25 mouse cellular contexts compared by ENCODE assay signal in genomic region chr1:152786953-152787352, GRCm38 (mm10). TPM values are rescaled to one million over a fixed set of nuclear protein-coding genes. Genes with fewer than 3 reads are reported as not detected.
A peak's percentile ranks its signal among the peaks of the same experiment; 100 is the strongest.
DNase-seq lines count a peak whose midpoint lies in the region; ATAC-seq and TF ChIP-seq lines count a peak whose summit lies in the region.
"Had no signal": no experiment of that assay in that cellular context is flagged by ENCODE, and none has a peak within 500 bp of the region (broad histone marks: within the 10 kb centered on the region; RNA-seq: fewer than 3 reads in every experiment).

No protein-coding gene starts in this region.

- no peaks in the 10 kb centered on the region for H3K27me3 ChIP-seq in liver, embryonic 11.5 days (replicated peaks; ENCODE audit: control insufficient read depth, insufficient read depth, low read length)
- H3K27me3 ChIP-seq in midbrain, postnatal 0 days (ENCODE audit: insufficient read depth, low read length) = no peaks in the 10 kb centered on the region
- H3K27me3 ChIP-seq: forebrain, embryonic 13.5 days; hindbrain, embryonic 13.5 days had no signal

- no peaks in the 10 kb centered on the region for H3K36me3 ChIP-seq in liver, embryonic 11.5 days (ENCODE audit: control insufficient read depth, insufficient read depth, low read length)
- H3K36me3 ChIP-seq in midbrain, postnatal 0 days (ENCODE audit: insufficient read depth, low read length) = no peaks in the 10 kb centered on the region
- H3K36me3 ChIP-seq: embryonic facial prominence, embryonic 10.5 days; heart, embryonic 10.5 days; hindbrain, embryonic 13.5 days had no signal

- ATAC-seq in liver, embryonic 11.5 days (replicated peaks; ENCODE audit: low FRiP score) = no peak
- ATAC-seq in megakaryocyte progenitor cell, adult 5-6 weeks (replicated peaks; ENCODE audit: poor library complexity) = peak; percentile 77
- no peak for ATAC-seq in midbrain, postnatal 0 days (ENCODE audit: low FRiP score)
- ATAC-seq: forebrain, embryonic 13.5 days; forebrain, postnatal 0 days; hindbrain, postnatal 0 days had no signal

- H3K4me1 ChIP-seq in liver, embryonic 11.5 days (replicated peaks; ENCODE audit: control insufficient read depth, insufficient read depth, low read length) = peaks cover 8% of the 10 kb centered on the region
- H3K4me1 ChIP-seq in bone marrow, adult 2 months (ENCODE audit: control insufficient read depth, insufficient read depth, low read length) = peaks cover 2% of the 10 kb centered on the region; the same call in 1 of the 2 replicates
- H3K4me1 ChIP-seq in midbrain, postnatal 0 days (ENCODE audit: insufficient read depth, low read length) = no peaks in the 10 kb centered on the region

- no peak overlapping the region for H3K9ac ChIP-seq in liver, embryonic 11.5 days (ENCODE audit: low read depth, low read length)
- no peak overlapping the region for H3K9ac ChIP-seq in midbrain, postnatal 0 days (replicated peaks; ENCODE audit: low read length, poor library complexity, severe bottlenecking)
- H3K9ac ChIP-seq: forebrain, embryonic 13.5 days; forebrain, postnatal 0 days; hindbrain, embryonic 13.5 days had no signal

- DNase-seq in liver, embryonic 11.5 days (ENCODE audit: low spot score) = peak; percentile 21
- DNase-seq in liver = no peak
- DNase-seq in lung, postnatal 36 days = peak; percentile 45
- DNase-seq in lung, postnatal 14 days = no peak
- no peak for DNase-seq in frontal cortex, postnatal 25 days (ENCODE audit: low spot score in 2 of 2)
- DNase-seq in midbrain, postnatal 0 days (ENCODE audit: low spot score) = no peak
- DNase-seq: adrenal gland, adult 8-10 months; cerebellum, adult 2 months; cerebellum, postnatal 10 days; forebrain, postnatal 0 days; gastrocnemius, adult 2 months; gastrocnemius, postnatal 25 days; heart, adult 18-20 months; heart, postnatal 10 days had no signal

- no peak overlapping the region for H3K27ac ChIP-seq in liver, embryonic 11.5 days (ENCODE audit: low read depth, low read length)
- H3K27ac ChIP-seq in bone marrow, adult 2 months (ENCODE audit: control insufficient read depth, insufficient read depth, low read depth, low read length, poor library complexity) = peak overlapping the region; percentile 82; the same call in 1 of the 2 replicates
- H3K27ac ChIP-seq in midbrain, postnatal 0 days (ENCODE audit: low read depth, low read length) = no peak overlapping the region
- H3K27ac ChIP-seq: forebrain, embryonic 13.5 days; gastrocnemius, adult 2 months; heart, embryonic 10.5 days; hindbrain, embryonic 13.5 days; hindbrain, postnatal 0 days had no signal

- H3K4me2 ChIP-seq in liver, embryonic 11.5 days = no peak overlapping the region
- no peak overlapping the region for H3K4me2 ChIP-seq in midbrain, postnatal 0 days (ENCODE audit: low read depth, low read length, poor library complexity, severe bottlenecking)
- H3K4me2 ChIP-seq: forebrain, embryonic 13.5 days; hindbrain, embryonic 13.5 days had no signal

- H3K9me3 ChIP-seq in liver, embryonic 11.5 days (ENCODE audit: control insufficient read depth, low read length) = no peaks in the 10 kb centered on the region
- H3K9me3 ChIP-seq in midbrain, postnatal 0 days (ENCODE audit: low read length) = no peaks in the 10 kb centered on the region
- H3K9me3 ChIP-seq: embryonic facial prominence, embryonic 10.5 days; forebrain, embryonic 13.5 days; heart, embryonic 10.5 days; hindbrain, embryonic 13.5 days had no signal

- WGBS in liver, embryonic 11.5 days = 73% methylated on average over 4 of the region's 4 CpGs
- 39% methylated on average over 4 of the region's 4 CpGs for WGBS in bone marrow, adult 2 months
- 95% methylated on average over 4 of the region's 4 CpGs for WGBS in midbrain, postnatal 0 days

- TF ChIP-seq POLR2A in bone marrow, adult 2 months (IDR thresholded peaks at IDR 0.05; ENCODE audit: borderline replicate concordance, control insufficient read depth, low read depth, low read length) = no peak

- no peak overlapping the region for H3K4me3 ChIP-seq in liver, embryonic 11.5 days (ENCODE audit: low read depth, low read length)
- no peak overlapping the region for H3K4me3 ChIP-seq in bone marrow, adult 2 months (replicated peaks; ENCODE audit: control insufficient read depth, low read depth, low read length)
- no peak overlapping the region for H3K4me3 ChIP-seq in midbrain, postnatal 0 days (ENCODE audit: low read depth, low read length)
- H3K4me3 ChIP-seq: embryonic facial prominence, embryonic 10.5 days; forebrain, embryonic 13.5 days; gastrocnemius, adult 2 months; heart, embryonic 10.5 days; hindbrain, embryonic 13.5 days had no signal

- no peak for TF ChIP-seq CTCF in bone marrow, adult 2 months (IDR thresholded peaks at IDR 0.05; ENCODE audit: control insufficient read depth, insufficient read depth, low read length)
- no peak for TF ChIP-seq CTCF in midbrain, postnatal 0 days (IDR thresholded peaks at IDR 0.05)

RNA-seq across cellular contexts. Expression of gene Ncf2, which starts 13.0 kb away (rescaled TPM):
- polyA plus RNA-seq in liver, embryonic 11.5 days (2014; fragmentation: Nextera tagmentation; extraction: Ambion mirVana) = 12.6 and 13.9 TPM in 2 replicates
- polyA plus RNA-seq in bone marrow, adult 2 months (2011; ENCODE audit: insufficient read depth, insufficient read length, low replicate concordance, missing spikeins) = 43.0 and 112 TPM in 2 replicates
- total RNA-seq in megakaryocyte progenitor cell, adult 5-6 weeks (2015) = 85.0 and 90.4 TPM in 2 replicates
- 101 and 119 TPM in 2 replicates for total RNA-seq in megakaryocyte progenitor cell, adult 5-6 weeks (2017)
- total RNA-seq in midbrain, postnatal 0 days (2014; rRNA removed) = 1.2 and 1.6 TPM in 2 replicates
- 1.8 and 1.9 TPM in 2 replicates for polyA plus RNA-seq in midbrain, postnatal 0 days (2015; fragmentation: Nextera tagmentation; extraction: Ambion mirVana)

RNA-seq across cellular contexts. Expression of gene Arpc5, which starts 20.6 kb away (rescaled TPM):
- 260 and 281 TPM in 2 replicates for polyA plus RNA-seq in liver, embryonic 11.5 days (2014; fragmentation: Nextera tagmentation; extraction: Ambion mirVana)
- polyA plus RNA-seq in bone marrow, adult 2 months (2011; ENCODE audit: insufficient read depth, insufficient read length, low replicate concordance, missing spikeins) = 143 and 180 TPM in 2 replicates
- total RNA-seq in megakaryocyte progenitor cell, adult 5-6 weeks (2015) = 264 and 298 TPM in 2 replicates
- 127 and 137 TPM in 2 replicates for total RNA-seq in megakaryocyte progenitor cell, adult 5-6 weeks (2017)
- total RNA-seq in midbrain, postnatal 0 days (2014; rRNA removed) = 168 and 207 TPM in 2 replicates
- polyA plus RNA-seq in midbrain, postnatal 0 days (2015; fragmentation: Nextera tagmentation; extraction: Ambion mirVana) = 384 and 410 TPM in 2 replicates

RNA-seq across cellular contexts. Expression of gene Rgl1, which starts 20.8 kb away (rescaled TPM):
- 26.3 and 28.2 TPM in 2 replicates for polyA plus RNA-seq in liver, embryonic 11.5 days (2014; fragmentation: Nextera tagmentation; extraction: Ambion mirVana)
- polyA plus RNA-seq in bone marrow, adult 2 months (2011; ENCODE audit: insufficient read depth, insufficient read length, low replicate concordance, missing spikeins) = 8.6 and 9.2 TPM in 2 replicates
- 1.3 and 1.6 TPM in 2 replicates for total RNA-seq in megakaryocyte progenitor cell, adult 5-6 weeks (2015)
- total RNA-seq in megakaryocyte progenitor cell, adult 5-6 weeks (2017) = 1.4 and 2.7 TPM in 2 replicates
- total RNA-seq in midbrain, postnatal 0 days (2014; rRNA removed) = 14.3 and 16.9 TPM in 2 replicates
- polyA plus RNA-seq in midbrain, postnatal 0 days (2015; fragmentation: Nextera tagmentation; extraction: Ambion mirVana) = 13.8 and 16.2 TPM in 2 replicates

RNA-seq across cellular contexts. Expression of gene Apobec4, which starts 36.6 kb away (rescaled TPM):
- not detected in 2 replicates for polyA plus RNA-seq in liver, embryonic 11.5 days (2014; fragmentation: Nextera tagmentation; extraction: Ambion mirVana)
- not detected in 2 replicates for polyA plus RNA-seq in bone marrow, adult 2 months (2011; ENCODE audit: insufficient read depth, insufficient read length, low replicate concordance, missing spikeins)
- not detected in 2 replicates for total RNA-seq in megakaryocyte progenitor cell, adult 5-6 weeks (2015)
- not detected in 2 replicates for total RNA-seq in megakaryocyte progenitor cell, adult 5-6 weeks (2017)
- total RNA-seq in midbrain, postnatal 0 days (2014; rRNA removed) = not detected in 2 replicates
- not detected in 2 replicates for polyA plus RNA-seq in midbrain, postnatal 0 days (2015; fragmentation: Nextera tagmentation; extraction: Ambion mirVana)
- total RNA-seq: adrenal gland, adult 8-10 months; adrenal gland, postnatal 4 days; ES-E14; gastrocnemius, adult 2 months; gastrocnemius, postnatal 25 days; heart, adult 18-20 months; heart, postnatal 10 days; hematopoietic stem cell, adult 5-6 weeks; hindbrain, postnatal 0 days had no signal
- polyA plus RNA-seq: cerebellum, adult 2 months; embryonic facial prominence, embryonic 10.5 days; heart, embryonic 10.5 days; heart, embryonic 14.5 days; hindbrain, embryonic 13.5 days; hindbrain, postnatal 0 days had no signal

Comparison
In these comparisons a context has a peak if more than half of its experiments do, and no peak if none do; other contexts are left out.
1. DNase-seq: peak in liver, embryonic 11.5 days (single experiment) and lung, postnatal 36 days (single experiment); none in liver (single experiment), lung, postnatal 14 days (single experiment), frontal cortex, postnatal 25 days (0 of 2) and midbrain, postnatal 0 days (single experiment).